Mouse (Mus musculus) bone marrow, adult 2 months (tissue): Measurements from ENCODE around the gene Lrrc4c.

ENCODE experiments used
- CTCF ChIP-seq: fragments of 200-500 bp; IDR thresholded peaks from 2 replicates; pipeline ENCODE4 v1.5.1; 2011; ENCODE audit warnings: low read length, control low read depth; ENCODE audit not compliant: control insufficient read depth, insufficient read depth
- POLR2A ChIP-seq: fragments of 200-500 bp; IDR thresholded peaks from 2 replicates; pipeline ENCODE4 v1.6.1; 2011; ENCODE audit warnings: low read depth, mild to moderate bottlenecking, control low read depth, low read length, borderline replicate concordance; ENCODE audit not compliant: control insufficient read depth

- TF ChIP-seq CTCF (no peak), POLR2A (no peak)
Observed at GRCm38 (mm10) chr2:96461566-96461965, 143.6 kb downstream of the Lrrc4c start.
